Mouse (Mus musculus) heart, embryonic 14.5 days (tissue): ENCODE results near the gene Gm9833. TPM values are rescaled to one million over a fixed set of nuclear protein-coding genes. Genes with fewer than 3 reads are reported as not detected.
A peak's percentile ranks its signal among the peaks of the same experiment; 100 is the strongest.
"Not testable (repeated sequence)": the region's sequence is repeated elsewhere in the genome, so short reads cannot be mapped to it uniquely, and the experiment has no call there.

Experiments used
- ATAC-seq: fragments of 200-750 bp; cut with Nextera tagmentation; 2 replicates; pipeline ENCODE4 v1.8.0; 2017; ENCODE audit warnings: low read depth, moderate TSS enrichment; ENCODE audit not compliant: insufficient number of reproducible peaks, insufficient read depth, low FRiP score
- H3K27ac ChIP-seq, 2 experiments: fragments of 200-500 bp in 1 of 2; fragments of 300-500 bp in 1 of 2; sonication (generic) in 1 of 2; replicated peaks in 1 of 2; 2 replicates each; pipeline ENCODE4 v1.5.1; 2012 to 2014; ENCODE audit warnings: low read depth in 2 of 2, low read length in 2 of 2, control low read depth in 1 of 2, mild to moderate bottlenecking in 1 of 2, mixed read lengths in 1 of 2; ENCODE audit not compliant: control insufficient read depth in 1 of 2, insufficient read depth in 1 of 2
- H3K27me3 ChIP-seq: fragments of 300-500 bp; sonication (generic); 2 replicates; pipeline ENCODE4 v1.6.1; 2014; ENCODE audit warnings: mild to moderate bottlenecking, low read length, control low read depth; ENCODE audit not compliant: control insufficient read depth, insufficient read depth
- H3K36me3 ChIP-seq: fragments of 300-500 bp; sonication (generic); 2 replicates; pipeline ENCODE4 v1.6.1; 2014; ENCODE audit warnings: mild to moderate bottlenecking, control low read depth, low read length, mixed read lengths; ENCODE audit not compliant: control insufficient read depth, insufficient read depth
- H3K4me1 ChIP-seq, 2 experiments: fragments of 200-500 bp in 1 of 2; fragments of 300-500 bp in 1 of 2; sonication (generic) in 1 of 2; 2 replicates each; pipeline ENCODE4 v1.6.1; 2012 to 2014; ENCODE audit warnings: low read length in 2 of 2, control low read depth in 1 of 2, mixed read lengths in 1 of 2; ENCODE audit not compliant: control insufficient read depth in 2 of 2, insufficient read depth in 2 of 2
- H3K4me2 ChIP-seq: fragments of 300-500 bp; sonication (generic); 2 replicates; pipeline ENCODE4 v1.6.1; 2014; ENCODE audit warnings: mild to moderate bottlenecking, low read length
- H3K4me3 ChIP-seq, 2 experiments: fragments of 200-500 bp in 1 of 2; fragments of 300-500 bp in 1 of 2; sonication (generic) in 1 of 2; 2 replicates each; pipeline ENCODE4 v1.5.1; 2012 to 2014; ENCODE audit warnings: low read length in 2 of 2, mild to moderate bottlenecking in 2 of 2, control low read depth in 1 of 2, low read depth in 1 of 2, moderate library complexity in 1 of 2; ENCODE audit not compliant: control insufficient read depth in 1 of 2, insufficient read depth in 1 of 2
- H3K9ac ChIP-seq: fragments of 300-500 bp; sonication (generic); 2 replicates; pipeline ENCODE4 v1.6.1; 2014; ENCODE audit warnings: mild to moderate bottlenecking, low read length
- H3K9me3 ChIP-seq: fragments of 300-500 bp; sonication (generic); 2 replicates; pipeline ENCODE4 v1.6.1; 2016; ENCODE audit warnings: low read length, control low read depth; ENCODE audit not compliant: control insufficient read depth
- WGBS: fragments of 180-500 bp; shearing (Covaris S2); extraction: QIAGEN DNeasy Blood & Tissue Kit; methylation state at CpG from one replicate; pipeline ENCODE4 v1.1.7; 2014; 5-methylcytosine and 5-hydroxymethylcytosine counted together
- polyA plus RNA-seq: library from polyadenylated mRNA; unstranded; fragments of >200 nt; fragmentation: Nextera tagmentation; extraction: Ambion mirVana; gene quantifications from 2 replicates; pipeline ENCODE4 v1.2.1, GENCODE M21; 2014

Gm9833 gene
- polyA plus RNA-seq = 2.2 and 3.1 TPM in 2 replicates

DNA sequence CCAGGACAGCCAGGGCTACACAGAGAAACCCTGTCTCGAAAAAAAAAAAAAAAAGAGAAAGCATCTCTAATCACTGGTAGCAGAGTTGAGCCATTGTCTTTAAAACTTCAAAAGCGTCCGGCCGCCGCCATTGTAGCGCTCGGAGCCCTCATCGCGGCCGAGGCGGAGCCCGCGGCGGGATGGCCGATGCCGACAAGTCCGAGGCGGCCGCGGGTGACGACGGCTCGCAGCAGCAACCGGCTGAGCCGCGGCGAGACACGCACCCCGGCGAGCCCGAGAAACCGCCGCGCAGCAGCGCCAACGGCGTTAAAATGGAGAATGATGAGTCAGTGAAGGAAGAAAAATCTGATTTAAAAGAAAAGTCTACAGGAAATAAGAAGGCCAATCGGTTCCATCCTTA lies at the start of gene Gm9833:
Gm9833 (plus strand) TSS at position 117 of the 400 bp plus-strand sequence.
- H3K9me3 ChIP-seq, H3K4me1 ChIP-seq, H3K36me3 ChIP-seq, H3K9ac ChIP-seq, H3K27me3 ChIP-seq, ATAC-seq, H3K27ac ChIP-seq: not testable (repeated sequence)
- peak within 1 kb of the TSS; percentile 48 for H3K4me2 ChIP-seq
- H3K4me3 ChIP-seq = peak within 1 kb of the TSS; percentile 9 to 19; a peak in 3 of 4 replicates
- WGBS = 21% methylated on average over 29 of the region's 38 CpGs

- Histone ChIP-seq H3K4me2 (no peak overlapping the region), H3K36me3 (no peaks in the 10 kb centered on the region), H3K9me3 (no peaks in the 10 kb centered on the region), H3K27me3 (no peaks in the 10 kb centered on the region), H3K9ac (no peak overlapping the region), H3K27ac (no peak overlapping the region), H3K4me3 (no peak overlapping the region), H3K4me1 (no peaks in the 10 kb centered on the region)
- no peak for ATAC-seq
Measured at GRCm38 (mm10) chr3:10070070-10070469, 17.8 kb upstream of the Gm9833 start.

DNA sequence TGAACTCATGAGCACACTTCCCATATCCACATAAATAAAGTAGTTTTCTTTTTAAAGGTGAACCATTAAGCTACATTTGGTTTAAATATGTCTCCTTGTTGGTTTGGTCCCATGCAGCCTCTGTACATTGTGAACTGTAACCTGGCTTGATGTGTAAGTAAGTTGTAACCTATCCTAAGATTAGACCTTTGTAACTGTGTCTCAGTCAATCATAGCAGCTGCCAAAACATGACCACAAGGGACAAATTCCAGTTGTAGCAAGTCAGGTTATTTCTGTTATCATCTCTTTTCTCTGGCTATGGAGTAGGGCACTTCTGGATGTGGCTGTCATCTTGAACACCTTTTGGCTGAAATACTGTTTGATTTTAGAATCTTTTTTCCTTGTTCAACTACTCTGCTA lies 12.1 kb upstream of the Gm9833 start:
- no peak overlapping the region for H3K9ac ChIP-seq
- H3K27me3 ChIP-seq = no peaks in the 10 kb centered on the region
- no peak overlapping the region for H3K4me2 ChIP-seq
- no peak overlapping the region for H3K4me3 ChIP-seq
- no peaks in the 10 kb centered on the region for H3K4me1 ChIP-seq
- H3K27ac ChIP-seq = no peak overlapping the region
- H3K9me3 ChIP-seq = no peaks in the 10 kb centered on the region
- no peaks in the 10 kb centered on the region for H3K36me3 ChIP-seq
- ATAC-seq = no peak

- Histone ChIP-seq H3K27me3 (no peaks in the 10 kb centered on the region), H3K9me3 (no peaks in the 10 kb centered on the region), H3K9ac (no peak overlapping the region), H3K4me2 (no peak overlapping the region), H3K4me1 (no peaks in the 10 kb centered on the region), H3K27ac (peak overlapping the region in 1 of 2 experiments; percentile 65; a peak in 3 of 4 replicates), H3K4me3 (no peak overlapping the region), H3K36me3 (no peaks in the 10 kb centered on the region)
- 73% methylated on average over 6 of the region's 6 CpGs for WGBS
- ATAC-seq = peak; percentile 61; the same call in 1 of the 2 replicates
Measured at GRCm38 (mm10) chr3:10077096-10077841, 10.6 kb upstream of the Gm9833 start.

DNA sequence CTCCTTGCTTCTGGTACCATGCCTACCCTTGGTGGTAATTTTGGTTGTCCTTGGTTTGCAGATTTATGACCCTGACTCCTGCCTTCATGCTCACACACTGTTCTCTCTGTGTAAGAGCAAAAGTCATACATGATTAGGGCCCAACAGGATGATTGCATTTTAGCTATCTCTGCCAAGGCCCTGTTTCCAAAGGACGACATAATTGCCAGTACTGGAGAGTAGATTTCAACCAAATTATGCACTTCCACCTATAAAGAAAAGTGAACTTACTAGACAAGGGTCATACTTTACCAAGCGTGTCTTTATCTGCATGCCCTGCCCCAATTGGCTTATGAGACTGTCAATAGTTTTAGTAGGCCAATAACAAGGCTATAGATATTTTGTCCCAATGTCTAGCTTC lies 9.8 kb upstream of the Gm9833 start:
- H3K27ac ChIP-seq = peak overlapping the region in 1 of 2 experiments; percentile 30; a peak in 1 of 4 replicates
- H3K9ac ChIP-seq = no peak overlapping the region
- H3K4me1 ChIP-seq = no peaks in the 10 kb centered on the region
- H3K9me3 ChIP-seq = no peaks in the 10 kb centered on the region
- ATAC-seq = no peak
- 70% methylated on average over 2 of the region's 2 CpGs for WGBS
- H3K4me2 ChIP-seq = no peak overlapping the region
- no peaks in the 10 kb centered on the region for H3K27me3 ChIP-seq
- no peak overlapping the region for H3K4me3 ChIP-seq
- H3K36me3 ChIP-seq = no peaks in the 10 kb centered on the region

- no peaks in the 10 kb centered on the region for H3K4me1 ChIP-seq
- H3K9ac ChIP-seq = no peak overlapping the region
- no peaks in the 10 kb centered on the region for H3K36me3 ChIP-seq
- WGBS = 59% methylated on average over 5 of the region's 5 CpGs
- H3K4me3 ChIP-seq = no peak overlapping the region
- no peak overlapping the region for H3K27ac ChIP-seq
- no peaks in the 10 kb centered on the region for H3K9me3 ChIP-seq
- H3K4me2 ChIP-seq = no peak overlapping the region
- no peaks in the 10 kb centered on the region for H3K27me3 ChIP-seq
- no peak for ATAC-seq
Measured at GRCm38 (mm10) chr3:10081336-10081735, 6.6 kb upstream of the Gm9833 start.

DNA sequence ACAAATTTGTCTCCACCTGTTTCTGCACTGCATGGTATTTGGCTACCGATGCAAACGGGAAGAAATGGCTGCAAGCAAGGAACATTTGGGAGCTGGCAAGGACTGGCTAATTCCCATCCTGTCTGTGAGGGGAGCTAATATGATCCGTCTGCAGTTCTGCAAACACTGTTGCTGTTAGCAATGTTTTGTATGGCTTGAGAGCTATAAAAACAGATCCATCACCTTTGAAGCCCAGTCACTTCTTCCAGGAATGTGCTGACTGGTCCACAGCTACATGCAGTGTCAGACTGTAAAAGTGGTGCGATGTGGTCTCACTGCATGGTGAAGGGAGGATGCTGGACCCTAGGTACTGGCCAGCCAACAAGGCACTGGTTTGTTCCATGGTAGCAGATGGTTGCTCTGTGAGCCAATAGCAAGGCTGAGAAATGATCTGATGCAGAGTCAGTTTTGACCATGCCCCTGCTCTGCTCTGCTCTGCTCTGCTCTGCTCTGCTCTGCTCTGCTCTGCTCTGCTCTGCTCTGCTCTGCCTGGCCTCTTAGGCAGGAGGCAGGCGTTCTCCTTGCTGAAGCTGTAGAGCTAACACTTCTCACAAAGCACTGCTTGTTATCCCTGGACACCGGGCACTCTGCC lies 5.9 kb upstream of the Gm9833 start:
- no peaks in the 10 kb centered on the region for H3K27me3 ChIP-seq
- no peak overlapping the region for H3K4me2 ChIP-seq
- no peaks in the 10 kb centered on the region for H3K36me3 ChIP-seq
- H3K9ac ChIP-seq = no peak overlapping the region
- no peak overlapping the region for H3K4me3 ChIP-seq
- ATAC-seq = no peak
- H3K9me3 ChIP-seq = no peaks in the 10 kb centered on the region
- no peak overlapping the region for H3K27ac ChIP-seq
- WGBS = 62% methylated on average over 6 of the region's 6 CpGs
- H3K4me1 ChIP-seq = no peaks in the 10 kb centered on the region
